Mouse (Mus musculus): ENCODE data around the gene Fcgr1. TPM values are rescaled to one million over a fixed set of nuclear protein-coding genes. Genes with fewer than 3 reads are reported as not detected.
"Not testable (repeated sequence)": the region's sequence is repeated elsewhere in the genome, so short reads cannot be mapped to it uniquely, and the experiment has no call there.

Fcgr1 gene
- total RNA-seq, 2 experiments from 2014 or later, result 1.9 to 3.4 TPM

DNA sequence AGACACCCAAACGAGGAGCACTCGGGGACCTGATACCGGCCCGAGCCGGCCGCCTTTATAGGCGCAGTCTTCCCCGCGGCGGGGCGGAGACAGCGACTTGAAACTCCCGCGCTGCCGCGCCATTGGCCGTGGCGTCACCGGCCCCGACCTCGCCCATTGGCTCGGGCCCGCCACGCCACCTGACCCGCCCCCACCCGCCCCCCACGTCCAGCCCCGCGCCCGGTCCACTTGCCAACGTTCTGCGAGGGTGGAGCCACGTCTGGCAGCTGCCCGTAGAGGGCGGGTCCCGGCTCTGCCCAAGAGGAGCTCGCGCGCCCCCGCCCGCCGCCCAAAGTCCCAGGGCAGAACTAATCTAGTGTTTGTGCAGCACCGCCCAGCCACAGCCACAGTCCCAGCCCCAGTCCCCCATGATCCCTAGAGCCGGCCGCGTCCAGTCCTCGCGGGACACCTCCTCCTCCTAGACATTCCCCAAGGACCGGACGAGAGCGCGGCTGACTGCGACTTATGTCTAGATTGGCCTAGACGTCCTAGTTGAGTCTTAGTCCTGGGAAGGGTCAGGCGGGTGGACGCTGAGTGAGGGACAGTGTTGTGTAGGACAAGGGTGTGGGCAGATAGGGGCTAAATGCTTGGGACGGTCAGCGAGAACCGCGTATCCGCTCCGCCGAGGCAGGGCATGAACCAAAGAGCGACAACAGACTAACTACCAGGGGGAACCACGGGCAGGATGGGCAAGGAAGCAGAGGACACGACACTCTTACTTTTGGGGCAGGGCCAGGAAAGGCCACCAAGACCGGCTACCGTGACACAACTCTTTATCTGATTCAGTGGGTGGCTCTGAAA, 54.6 kb downstream of the Fcgr1 start, which contains the start of gene Hist2h3c2:
Hist2h3c2 (minus strand) TSS at position 174 of the 840 bp plus-strand sequence.
- DNase-seq (ENCODE audit: extremely low spot score in 1 of 2, low spot score in 2 of 2); intact Hi-C loops (cut with DNase I): not testable (repeated sequence)

DNA sequence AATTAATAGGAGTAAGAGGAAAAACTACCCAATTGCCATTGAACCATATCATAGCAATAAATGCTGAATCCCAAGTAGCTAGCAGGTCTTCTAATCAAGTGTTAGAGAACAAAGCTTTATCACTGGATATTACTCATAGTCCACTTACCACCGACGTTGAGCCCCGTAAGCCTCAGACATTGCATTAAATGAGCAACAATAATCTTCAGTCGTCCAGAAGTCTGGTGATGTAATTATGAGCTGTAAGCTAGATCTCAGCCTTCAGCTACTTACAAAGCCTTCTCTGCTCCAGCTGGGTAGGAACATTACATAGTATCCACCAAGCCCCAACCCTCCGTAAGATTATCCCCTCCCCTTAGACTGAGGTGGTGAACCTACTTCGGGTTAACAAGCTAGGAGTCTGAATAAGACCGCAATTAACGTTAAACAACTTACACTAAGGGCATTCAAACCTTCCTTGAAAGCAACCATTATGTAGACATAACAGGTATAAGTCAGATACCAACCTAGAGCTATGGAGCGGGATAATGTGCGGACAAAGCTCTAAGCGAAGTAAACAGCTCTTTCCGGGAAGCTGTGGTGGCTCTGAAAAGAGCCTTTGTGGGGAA, 55.8 kb downstream of the Fcgr1 start:
- no peak for DNase-seq (ENCODE audit: extremely low spot score in 1 of 2, low spot score in 2 of 2)
- intact Hi-C loops (cut with DNase I), result no loop called here

DNA sequence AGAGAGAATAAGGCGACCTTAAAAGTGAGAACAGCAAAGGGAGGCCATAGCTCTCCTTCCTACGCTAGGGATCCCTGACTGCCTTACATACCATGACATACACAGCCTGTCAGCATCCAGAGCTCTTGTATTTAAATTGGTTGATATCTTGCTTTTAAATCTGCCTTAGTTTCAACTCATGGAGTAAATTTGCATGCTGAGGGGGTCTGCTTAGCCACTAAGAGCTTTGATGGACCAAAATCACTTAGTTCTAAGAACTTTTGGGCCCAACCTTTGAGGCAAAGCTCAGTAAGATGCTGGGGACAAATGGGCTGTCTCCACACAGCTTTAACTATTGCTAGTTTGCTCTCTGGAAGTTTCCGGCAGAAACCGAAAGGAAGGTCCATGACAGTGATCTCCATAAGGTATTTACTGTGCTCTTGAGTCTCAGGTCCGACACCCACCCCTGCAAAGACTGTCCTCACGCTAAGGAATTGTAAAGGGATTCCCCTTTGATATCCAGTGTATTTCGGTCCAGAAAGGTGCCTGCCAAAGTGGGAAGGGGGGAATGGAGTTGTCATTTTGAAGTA, 56.4 kb downstream of the Fcgr1 start:
- no peak for DNase-seq (ENCODE audit: extremely low spot score in 1 of 2, low spot score in 2 of 2)
- intact Hi-C loops (cut with DNase I), result no loop called here

DNA sequence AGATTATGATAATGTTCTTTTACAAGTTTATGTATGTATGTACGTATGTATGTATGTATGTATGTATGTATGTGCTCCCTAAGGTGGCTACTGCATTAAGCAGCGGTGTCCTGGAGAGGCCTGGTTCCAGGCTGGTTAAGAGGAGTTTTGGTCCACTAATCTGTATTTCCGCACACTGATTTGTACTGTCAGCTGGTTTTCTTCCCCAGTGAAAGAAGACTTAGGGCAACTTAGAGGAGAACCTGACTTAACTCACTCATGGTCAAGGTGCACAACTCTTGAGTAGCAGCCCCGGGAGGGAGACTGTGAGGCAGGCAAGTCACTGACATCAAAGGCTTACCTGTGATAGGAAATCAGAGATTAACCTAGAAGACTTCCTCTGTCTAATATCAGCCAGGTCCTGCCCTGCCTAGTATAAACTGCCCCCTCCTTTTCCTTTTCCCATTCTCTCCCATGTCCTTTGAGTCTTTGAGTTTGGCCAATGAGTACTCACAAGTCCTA, 56.9 kb downstream of the Fcgr1 start:
- no peak for DNase-seq (ENCODE audit: extremely low spot score in 1 of 2, low spot score in 2 of 2)
- intact Hi-C loops (cut with DNase I), result no loop called here

DNA sequence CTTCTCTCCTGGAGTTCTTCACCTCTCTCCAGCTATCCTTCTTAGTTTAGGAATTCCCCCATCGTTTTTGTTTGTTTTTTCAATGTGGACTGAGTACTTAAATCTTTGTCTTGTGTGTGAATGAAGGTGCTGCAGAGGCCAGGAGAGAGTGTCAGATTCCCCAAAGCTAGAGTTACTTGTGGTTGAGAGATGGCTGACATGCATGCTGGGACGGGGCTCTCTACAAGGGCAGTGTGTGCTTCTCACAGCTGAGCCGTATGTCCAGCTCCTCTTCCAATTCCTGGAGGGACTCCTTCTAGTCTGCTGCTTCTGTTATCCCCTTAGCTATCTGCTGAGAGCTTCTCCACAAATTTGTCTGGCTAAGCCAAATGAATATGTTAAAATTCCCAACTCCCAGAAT, 57.9 kb downstream of the Fcgr1 start:
- no peak for DNase-seq (ENCODE audit: extremely low spot score in 1 of 2, low spot score in 2 of 2)
- intact Hi-C loops (cut with DNase I), result no loop called here

DNA sequence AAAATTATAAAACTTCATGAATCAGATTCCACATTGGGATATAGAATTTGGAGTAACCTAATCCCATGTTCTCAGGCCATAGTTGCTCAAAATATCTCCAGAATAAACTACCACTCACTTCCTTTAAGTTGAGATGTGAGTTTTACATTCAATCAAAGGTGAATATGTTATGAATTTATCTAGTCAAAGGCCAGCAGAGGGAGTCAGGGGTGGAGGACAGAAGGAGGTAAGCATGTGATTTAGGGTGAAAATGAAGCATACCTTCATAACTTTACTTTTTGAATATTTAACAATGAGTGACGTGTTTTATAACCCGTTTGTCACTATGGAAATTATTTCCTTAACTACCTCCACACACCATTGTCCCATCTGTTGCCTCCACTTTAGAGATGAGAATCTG, 58.9 kb downstream of the Fcgr1 start:
- intact Hi-C loops (cut with DNase I), result no loop called here
- no peak for DNase-seq (ENCODE audit: extremely low spot score in 1 of 2, low spot score in 2 of 2)

Small RNA genes within 50 kb of the gene (microRNA-seq; reads per million reads assigned to microRNA genes)
- gene Gm47311, result not detected
- gene Gm47313, result not detected

Other genes starting within 250 kb of the Fcgr1 start
- gene Vps45, start 235.5 kb downstream of the Fcgr1 start, total RNA-seq (2021), result 10 to 100 TPM; 41.2 to 46.4 TPM
- 10 to 100 TPM; 13.4 to 17.6 TPM for gene Otud7b, start 189.4 kb downstream of the Fcgr1 start, total RNA-seq (2021)
- gene Mtmr11, start 132.0 kb downstream of the Fcgr1 start, total RNA-seq (2021), result 1 to 10 TPM; 5.3 to 6.7 TPM
- 10 to 100 TPM; 45.5 to 47.2 TPM for gene Sf3b4, start 121.6 kb downstream of the Fcgr1 start, total RNA-seq (2021)
- gene Sv2a, start 112.8 kb downstream of the Fcgr1 start, total RNA-seq (2021), result 100 to 1,000 TPM; 404 to 435 TPM
- gene Bola1, start 74.3 kb downstream of the Fcgr1 start, total RNA-seq (2021), result 10 to 100 TPM; 19.3 to 22.2 TPM
- gene Hist2h2ab, start 74.1 kb downstream of the Fcgr1 start, total RNA-seq (2021), result 10 to 100 TPM; 13.8 to 16.7 TPM
- 10 to 100 TPM; 34.2 to 37.9 TPM for gene Hist2h2ac, start 73.1 kb downstream of the Fcgr1 start, total RNA-seq (2021)
- 1 to 10 TPM; 2.9 to 3.0 TPM for gene Hist2h2be, start 72.8 kb downstream of the Fcgr1 start, total RNA-seq (2021)
- 10 to 100 TPM; 10.2 to 10.9 TPM for gene Hist2h3c2, start 54.8 kb downstream of the Fcgr1 start, total RNA-seq (2021)
- 100 to 1,000 TPM; 281 to 297 TPM for gene Hist2h2aa2, start 53.7 kb downstream of the Fcgr1 start, total RNA-seq (2021)
- gene Hist2h2aa1, start 48.5 kb downstream of the Fcgr1 start, total RNA-seq (2021), result 1 to 10 TPM; 2.8 to 6.5 TPM
- gene Hist2h3c1, start 47.3 kb downstream of the Fcgr1 start, total RNA-seq (2021), result not detected
- gene Hist2h4, start 30.7 kb downstream of the Fcgr1 start, total RNA-seq (2021), result 10 to 100 TPM; 34.4 to 37.7 TPM
- gene Hist2h3b, start 25.3 kb downstream of the Fcgr1 start, total RNA-seq (2021), result 100 to 1,000 TPM; 116 to 121 TPM
- 100 to 1,000 TPM; 161 to 194 TPM for gene Hist2h2bb, start 24.2 kb downstream of the Fcgr1 start, total RNA-seq (2021)
- not detected for gene BC107364, start 158.3 kb upstream of the Fcgr1 start, total RNA-seq (2021)
- gene Hfe2, start 231.2 kb upstream of the Fcgr1 start, total RNA-seq (2021), result under 1 TPM; 0.39 to 0.57 TPM